Mouse (Mus musculus): Measurements from ENCODE around the gene Gm4301. TPM values are rescaled to one million over a fixed set of nuclear protein-coding genes. Genes with fewer than 3 reads are reported as not detected.
"Not testable (repeated sequence)": the region's sequence is repeated elsewhere in the genome, so short reads cannot be mapped to it uniquely, and the experiment has no call there.

The Gm4301 gene
- polyA plus RNA-seq (2015; fragmentation: Nextera tagmentation; extraction: Ambion mirVana), result not detected in 2 replicates

- H3K27ac ChIP-seq (replicated peaks); ATAC-seq (ENCODE audit: low read depth); H3K36me3 ChIP-seq; H3K4me1 ChIP-seq (replicated peaks); H3K27me3 ChIP-seq; H3K9ac ChIP-seq; H3K4me2 ChIP-seq; H3K4me3 ChIP-seq; H3K9me3 ChIP-seq: not testable (repeated sequence)
- WGBS, result no CpG with 5 or more reads among the region's 2 CpGs
Measured at GRCm38 (mm10) chr10:100335376-100335775, at the start of gene Gm4301. Gene Gm4301 (plus strand): TSS chr10:100335676.

- ATAC-seq (ENCODE audit: low read depth), result no peak
- Histone ChIP-seq H3K9ac (no peak overlapping the region), H3K4me2 (no peak overlapping the region), H3K9me3 (no peaks in the 10 kb centered on the region), H3K27ac (replicated peaks) (no peak overlapping the region), H3K4me3 (no peak overlapping the region), H3K4me1 (replicated peaks) (no peaks in the 10 kb centered on the region), H3K27me3 (no peaks in the 10 kb centered on the region), H3K36me3 (no peaks in the 10 kb centered on the region)
- 86% methylated on average over 2 of the region's 2 CpGs for WGBS
Measured at GRCm38 (mm10) chr10:100296105-100296504, 39.4 kb upstream of the Gm4301 start.

- ATAC-seq (ENCODE audit: low read depth); H3K4me1 ChIP-seq (replicated peaks); H3K4me2 ChIP-seq; H3K27me3 ChIP-seq; H3K9me3 ChIP-seq; H3K4me3 ChIP-seq; H3K9ac ChIP-seq; H3K36me3 ChIP-seq; H3K27ac ChIP-seq (replicated peaks): not testable (repeated sequence)
Measured at GRCm38 (mm10) chr10:100300106-100300505, 35.4 kb upstream of the Gm4301 start.

GRCm38 (mm10) chr10:100340536-100340935 is 5.1 kb downstream of the Gm4301 start, which contains the start of gene Gm4302:
Gene Gm4302 (plus strand): TSS chr10:100340836.
- not testable (repeated sequence) for H3K27ac ChIP-seq (replicated peaks); ATAC-seq (ENCODE audit: low read depth); H3K36me3 ChIP-seq; H3K4me2 ChIP-seq; H3K4me1 ChIP-seq (replicated peaks); H3K27me3 ChIP-seq; H3K9ac ChIP-seq; H3K9me3 ChIP-seq; H3K4me3 ChIP-seq
- WGBS, result no CpG with 5 or more reads among the region's 3 CpGs

GRCm38 (mm10) chr10:100345672-100346071 is 10.2 kb downstream of the Gm4301 start, which contains the start of gene Gm4303:
Gene Gm4303 (plus strand): TSS chr10:100345972.
- not testable (repeated sequence) for H3K9ac ChIP-seq; H3K27me3 ChIP-seq; H3K36me3 ChIP-seq; H3K4me3 ChIP-seq; H3K9me3 ChIP-seq; H3K27ac ChIP-seq (replicated peaks); ATAC-seq (ENCODE audit: low read depth); H3K4me1 ChIP-seq (replicated peaks); H3K4me2 ChIP-seq
- no CpG with 5 or more reads among the region's 3 CpGs for WGBS

GRCm38 (mm10) chr10:100350793-100351192 is 15.3 kb downstream of the Gm4301 start, which contains the start of gene Gm4305:
Gene Gm4305 (plus strand): TSS chr10:100351093.
- not testable (repeated sequence) for H3K4me3 ChIP-seq; ATAC-seq (ENCODE audit: low read depth); H3K27ac ChIP-seq (replicated peaks); H3K4me2 ChIP-seq; H3K9ac ChIP-seq; H3K9me3 ChIP-seq; H3K4me1 ChIP-seq (replicated peaks); H3K27me3 ChIP-seq; H3K36me3 ChIP-seq
- WGBS, result no CpG with 5 or more reads among the region's 3 CpGs

GRCm38 (mm10) chr10:100356841-100357240 is 21.4 kb downstream of the Gm4301 start:
- H3K27me3 ChIP-seq; H3K27ac ChIP-seq (replicated peaks); ATAC-seq (ENCODE audit: low read depth); H3K4me1 ChIP-seq (replicated peaks); H3K4me2 ChIP-seq; H3K36me3 ChIP-seq; H3K4me3 ChIP-seq; H3K9me3 ChIP-seq; H3K9ac ChIP-seq: not testable (repeated sequence)
- WGBS, result 63% methylated on average over 1 of the region's 2 CpGs

GRCm38 (mm10) chr10:100361038-100361437 is 25.6 kb downstream of the Gm4301 start, which contains the start of gene Gm4307:
Gene Gm4307 (plus strand): TSS chr10:100361338.
- not testable (repeated sequence) for ATAC-seq (ENCODE audit: low read depth); H3K27ac ChIP-seq (replicated peaks); H3K9ac ChIP-seq; H3K27me3 ChIP-seq; H3K4me3 ChIP-seq; H3K4me2 ChIP-seq; H3K4me1 ChIP-seq (replicated peaks); H3K9me3 ChIP-seq; H3K36me3 ChIP-seq
- no CpG with 5 or more reads among the region's 3 CpGs for WGBS

GRCm38 (mm10) chr10:100382460-100382859 is 47.0 kb downstream of the Gm4301 start, which contains the start of gene Gm4312:
Gene Gm4312 (minus strand): TSS chr10:100382560.
- H3K4me1 ChIP-seq (replicated peaks); H3K27me3 ChIP-seq; ATAC-seq (ENCODE audit: low read depth); H3K27ac ChIP-seq (replicated peaks); H3K9ac ChIP-seq; H3K4me2 ChIP-seq; H3K36me3 ChIP-seq; H3K4me3 ChIP-seq; H3K9me3 ChIP-seq: not testable (repeated sequence)
- no CpG with 5 or more reads among the region's 2 CpGs for WGBS

Other genes starting within 250 kb of the Gm4301 start
- gene Gm4302, start 5.2 kb downstream of the Gm4301 start, polyA plus RNA-seq (2015; fragmentation: Nextera tagmentation; extraction: Ambion mirVana), result not detected in 2 replicates
- not detected in 2 replicates for gene Gm4303, start 10.3 kb downstream of the Gm4301 start, polyA plus RNA-seq (2015; fragmentation: Nextera tagmentation; extraction: Ambion mirVana)
- not detected in 2 replicates for gene Gm4305, start 15.4 kb downstream of the Gm4301 start, polyA plus RNA-seq (2015; fragmentation: Nextera tagmentation; extraction: Ambion mirVana)
- not detected in 2 replicates for gene Gm4307, start 25.7 kb downstream of the Gm4301 start, polyA plus RNA-seq (2015; fragmentation: Nextera tagmentation; extraction: Ambion mirVana)
- gene Gm4312, start 46.9 kb downstream of the Gm4301 start, polyA plus RNA-seq (2015; fragmentation: Nextera tagmentation; extraction: Ambion mirVana), result not detected in 2 replicates
- 12.8 and 13.0 TPM in 2 replicates for gene Tmtc3, start 151.7 kb downstream of the Gm4301 start, polyA plus RNA-seq (2015; fragmentation: Nextera tagmentation; extraction: Ambion mirVana)
- gene Cep290, start 151.9 kb downstream of the Gm4301 start, polyA plus RNA-seq (2015; fragmentation: Nextera tagmentation; extraction: Ambion mirVana), result 5.7 and 6.2 TPM in 2 replicates

Measured in neural tube, embryonic 13.5 days (tissue).